Mouse (Mus musculus): ENCODE data around the gene Hmga1. TPM values are rescaled to one million over a fixed set of nuclear protein-coding genes. Genes with fewer than 3 reads are reported as not detected.

Gene Hmga1
- polyA plus RNA-seq, 1 experiment from 2014 or later = 406 TPM

DNA sequence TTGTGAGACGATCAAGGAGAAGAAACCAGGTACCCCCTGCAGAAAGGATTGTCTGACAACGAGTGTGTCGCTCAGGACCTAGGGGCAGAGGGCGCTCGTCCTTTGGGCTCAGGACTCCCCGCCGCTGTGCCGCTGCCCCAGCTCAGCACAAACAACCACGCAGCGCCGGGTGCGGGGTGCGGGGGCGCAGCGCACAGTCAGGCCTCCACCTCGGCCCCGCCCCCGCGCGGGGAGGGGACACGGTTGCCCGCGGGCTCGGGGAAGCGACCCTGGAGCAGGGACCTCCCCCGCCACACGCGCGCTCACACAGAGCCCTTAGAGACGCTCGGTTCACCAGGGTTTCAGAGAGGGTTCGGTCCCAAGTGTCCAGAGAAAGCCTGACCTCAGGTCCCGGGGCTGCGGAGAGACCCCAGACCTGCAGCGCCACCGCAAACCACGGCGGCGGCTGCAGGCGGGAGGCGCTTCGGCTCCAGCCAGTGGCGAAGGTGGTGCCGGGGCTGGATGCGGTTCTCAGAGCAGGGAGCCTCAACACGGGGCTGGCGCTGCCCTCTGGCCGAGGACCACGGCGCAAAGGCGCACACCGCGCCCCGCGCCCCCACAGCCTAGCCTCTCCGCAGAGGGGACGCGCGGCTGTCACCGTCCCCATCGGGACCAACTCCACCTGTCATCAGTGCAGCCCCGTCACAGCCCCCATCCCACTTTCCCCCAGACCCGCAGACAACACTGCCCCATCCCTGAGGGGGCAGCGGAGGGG is 44.3 kb upstream of the Hmga1 start:
- peak; percentile 96 for DNase-seq (ENCODE audit: low spot score, missing footprints)
- H3K27ac ChIP-seq (ENCODE audit: low read depth, low read length) = peak overlapping the region; percentile 31; the same call in 1 of the 2 replicates
- peaks cover 28% of the 10 kb centered on the region for H3K4me1 ChIP-seq (ENCODE audit: control insufficient read depth, insufficient read depth, low read length)
- H3K9ac ChIP-seq (ENCODE audit: low read length) = peak overlapping the region; percentile 73
- ATAC-seq (ENCODE audit: low FRiP score) = peak; percentile 45
- H3K4me2 ChIP-seq = peak overlapping the region; percentile 99
- H3K36me3 ChIP-seq (ENCODE audit: control insufficient read depth, insufficient read depth, low read length) = no peaks in the 10 kb centered on the region
- peak overlapping the region; percentile 66 for H3K4me3 ChIP-seq (ENCODE audit: low read depth, low read length)
- peaks cover 45% of the 10 kb centered on the region for H3K27me3 ChIP-seq (ENCODE audit: control insufficient read depth, insufficient read depth, low read length)
- no peaks in the 10 kb centered on the region for H3K9me3 ChIP-seq (ENCODE audit: control insufficient read depth, low read length)
- WGBS = 1% methylated on average over 62 of the region's 64 CpGs

- no peak for DNase-seq (ENCODE audit: low spot score, missing footprints)
- under 1% methylated on average over 47 of the region's 78 CpGs for WGBS
- H3K4me3 ChIP-seq (ENCODE audit: low read depth, low read length) = peak overlapping the region; percentile 66
- H3K9me3 ChIP-seq (ENCODE audit: control insufficient read depth, low read length) = no peaks in the 10 kb centered on the region
- H3K9ac ChIP-seq (ENCODE audit: low read length) = peak overlapping the region; percentile 73
- ATAC-seq (ENCODE audit: low FRiP score) = peak; percentile 36
- H3K27ac ChIP-seq (ENCODE audit: low read depth, low read length) = peak overlapping the region; percentile 31; the same call in 1 of the 2 replicates
- peak overlapping the region; percentile 99 for H3K4me2 ChIP-seq
- H3K36me3 ChIP-seq (ENCODE audit: control insufficient read depth, insufficient read depth, low read length) = no peaks in the 10 kb centered on the region
- H3K4me1 ChIP-seq (ENCODE audit: control insufficient read depth, insufficient read depth, low read length) = peaks cover 30% of the 10 kb centered on the region
- peaks cover 45% of the 10 kb centered on the region for H3K27me3 ChIP-seq (ENCODE audit: control insufficient read depth, insufficient read depth, low read length)
These were observed 43.6 kb upstream of the Hmga1 start for GRCm38 (mm10) chr17:27512619-27513161.

DNA sequence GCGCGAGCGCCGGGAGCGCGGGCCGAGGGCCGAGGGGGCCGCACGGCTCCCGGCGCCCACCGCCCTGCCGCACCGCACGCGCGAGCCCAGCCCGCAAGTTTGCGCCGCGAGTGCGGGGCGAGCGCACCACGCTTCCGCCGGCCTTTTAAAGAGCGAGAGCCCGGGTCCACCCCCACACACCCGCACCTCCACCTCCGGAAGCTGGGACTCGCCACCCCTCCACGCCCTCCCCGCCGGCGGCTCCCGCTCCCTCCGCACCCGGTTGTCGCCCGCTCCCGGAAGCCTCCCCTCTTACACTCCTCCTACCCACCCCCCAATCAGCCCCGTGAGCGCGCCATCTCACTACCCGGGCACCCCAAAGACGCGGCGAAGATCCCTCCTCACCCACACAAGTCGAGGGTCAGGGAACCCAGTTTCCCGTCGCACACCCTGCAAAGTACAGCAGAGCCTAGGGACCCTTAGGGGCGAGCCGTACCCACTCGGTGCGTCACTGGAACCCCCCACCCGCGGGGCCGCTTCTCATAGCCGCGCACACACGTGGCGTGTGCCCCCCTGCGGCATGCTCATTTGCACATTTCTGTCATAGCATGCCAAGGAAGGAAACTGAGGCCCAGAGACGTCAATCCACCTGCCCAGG is 42.9 kb upstream of the Hmga1 start:
- H3K27ac ChIP-seq (ENCODE audit: low read depth, low read length) = no peak overlapping the region
- no peaks in the 10 kb centered on the region for H3K36me3 ChIP-seq (ENCODE audit: control insufficient read depth, insufficient read depth, low read length)
- ATAC-seq (ENCODE audit: low FRiP score) (0 out of 2 replicates have a peak, but pooled peaks have one; percentile 6), DNase-seq (ENCODE audit: low spot score, missing footprints) (peak; percentile 90)
- peaks cover 45% of the 10 kb centered on the region for H3K27me3 ChIP-seq (ENCODE audit: control insufficient read depth, insufficient read depth, low read length)
- 2% methylated on average over 36 of the region's 66 CpGs for WGBS
- peak overlapping the region; percentile 99 for H3K4me2 ChIP-seq
- peak overlapping the region; percentile 66 for H3K4me3 ChIP-seq (ENCODE audit: low read depth, low read length)
- no peaks in the 10 kb centered on the region for H3K9me3 ChIP-seq (ENCODE audit: control insufficient read depth, low read length)
- peaks cover 25% of the 10 kb centered on the region for H3K4me1 ChIP-seq (ENCODE audit: control insufficient read depth, insufficient read depth, low read length)
- H3K9ac ChIP-seq (ENCODE audit: low read length) = peak overlapping the region; percentile 73

- Histone ChIP-seq H3K4me3 (ENCODE audit: low read depth, low read length) (peak overlapping the region; percentile 66), H3K9ac (ENCODE audit: low read length) (no peak overlapping the region; the same call in 1 of the 2 replicates), H3K4me1 (ENCODE audit: control insufficient read depth, insufficient read depth, low read length) (peaks cover 27% of the 10 kb centered on the region), H3K27ac (ENCODE audit: low read depth, low read length) (no peak overlapping the region), H3K36me3 (ENCODE audit: control insufficient read depth, insufficient read depth, low read length) (no peaks in the 10 kb centered on the region), H3K9me3 (ENCODE audit: control insufficient read depth, low read length) (no peaks in the 10 kb centered on the region), H3K27me3 (ENCODE audit: control insufficient read depth, insufficient read depth, low read length) (peaks cover 45% of the 10 kb centered on the region), H3K4me2 (peak overlapping the region; percentile 99)
- DNase-seq (ENCODE audit: low spot score, missing footprints) (peak; percentile 91), ATAC-seq (ENCODE audit: low FRiP score) (no peak)
- 31% methylated on average over 27 of the region's 27 CpGs for WGBS
These were observed 42.2 kb upstream of the Hmga1 start for GRCm38 (mm10) chr17:27513916-27514762.

GRCm38 (mm10) chr17:27518296-27518695 is 38.0 kb upstream of the Hmga1 start:
- ATAC-seq (ENCODE audit: low FRiP score) (peak; percentile 14; the same call in 1 of the 2 replicates), DNase-seq (ENCODE audit: low spot score, missing footprints) (no peak)
- H3K36me3 ChIP-seq (ENCODE audit: control insufficient read depth, insufficient read depth, low read length) = no peaks in the 10 kb centered on the region
- no peak overlapping the region for H3K4me3 ChIP-seq (ENCODE audit: low read depth, low read length)
- no peak overlapping the region for H3K4me2 ChIP-seq
- no peak overlapping the region for H3K9ac ChIP-seq (ENCODE audit: low read length)
- WGBS = 11% methylated on average over 9 of the region's 9 CpGs
- no peaks in the 10 kb centered on the region for H3K9me3 ChIP-seq (ENCODE audit: control insufficient read depth, low read length)
- H3K27ac ChIP-seq (ENCODE audit: low read depth, low read length) = peak overlapping the region; percentile 82
- H3K27me3 ChIP-seq (ENCODE audit: control insufficient read depth, insufficient read depth, low read length) = peaks cover 32% of the 10 kb centered on the region
- peaks cover 30% of the 10 kb centered on the region for H3K4me1 ChIP-seq (ENCODE audit: control insufficient read depth, insufficient read depth, low read length)

GRCm38 (mm10) chr17:27518700-27519595 is 37.3 kb upstream of the Hmga1 start:
- Histone ChIP-seq H3K27me3 (ENCODE audit: control insufficient read depth, insufficient read depth, low read length) (peaks cover 26% of the 10 kb centered on the region), H3K4me2 (no peak overlapping the region), H3K36me3 (ENCODE audit: control insufficient read depth, insufficient read depth, low read length) (no peaks in the 10 kb centered on the region), H3K4me3 (ENCODE audit: low read depth, low read length) (no peak overlapping the region), H3K27ac (ENCODE audit: low read depth, low read length) (peak overlapping the region; percentile 82), H3K9me3 (ENCODE audit: control insufficient read depth, low read length) (no peaks in the 10 kb centered on the region), H3K9ac (ENCODE audit: low read length) (peak overlapping the region; percentile 45; the same call in 1 of the 2 replicates), H3K4me1 (ENCODE audit: control insufficient read depth, insufficient read depth, low read length) (peaks cover 23% of the 10 kb centered on the region)
- 19% methylated on average over 15 of the region's 15 CpGs for WGBS
- peak; percentile 60 for ATAC-seq (ENCODE audit: low FRiP score)
- peak; percentile 94 for DNase-seq (ENCODE audit: low spot score, missing footprints)

- Histone ChIP-seq H3K4me2 (peak overlapping the region; percentile 21; the same call in 1 of the 2 replicates), H3K4me3 (ENCODE audit: low read depth, low read length) (no peak overlapping the region), H3K4me1 (ENCODE audit: control insufficient read depth, insufficient read depth, low read length) (peaks cover 22% of the 10 kb centered on the region), H3K9ac (ENCODE audit: low read length) (no peak overlapping the region), H3K9me3 (ENCODE audit: control insufficient read depth, low read length) (no peaks in the 10 kb centered on the region), H3K27me3 (ENCODE audit: control insufficient read depth, insufficient read depth, low read length) (peaks cover 14% of the 10 kb centered on the region), H3K27ac (ENCODE audit: low read depth, low read length) (no peak overlapping the region), H3K36me3 (ENCODE audit: control insufficient read depth, insufficient read depth, low read length) (no peaks in the 10 kb centered on the region)
- DNase-seq (ENCODE audit: low spot score, missing footprints) = peak; percentile 99
- 0 out of 2 replicates have a peak, but pooled peaks have one; percentile 36 for ATAC-seq (ENCODE audit: low FRiP score)
- under 1% methylated on average over 27 of the region's 27 CpGs for WGBS
These were observed 35.7 kb upstream of the Hmga1 start for GRCm38 (mm10) chr17:27520557-27520956.

DNA sequence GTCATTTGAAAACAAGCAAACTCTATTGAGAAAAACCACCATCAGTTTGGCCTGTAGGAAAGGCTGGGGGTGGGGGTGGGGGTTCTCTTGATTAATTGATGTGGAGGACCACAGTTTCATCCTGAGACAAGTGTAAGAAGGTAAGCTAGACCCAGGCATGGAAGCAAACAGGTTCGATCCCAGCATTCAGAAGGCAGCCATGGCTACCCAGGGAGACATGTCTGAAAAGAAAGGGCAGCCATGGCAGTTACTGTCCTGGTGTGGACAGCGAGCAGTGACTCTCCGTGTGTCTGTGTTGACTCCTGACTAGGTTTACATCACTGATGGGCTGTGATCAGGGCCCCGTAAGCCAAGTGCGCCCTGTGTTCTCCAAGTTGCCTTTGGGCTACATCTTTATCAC is 35.0 kb upstream of the Hmga1 start, which contains the start of gene Grm4:
Gene Grm4 (minus strand): TSS at position 101 of the 400 bp plus-strand sequence.
- H3K27me3 ChIP-seq (ENCODE audit: control insufficient read depth, insufficient read depth, low read length) = peaks cover 14% of the 10 kb centered on the region
- no peaks in the 10 kb centered on the region for H3K9me3 ChIP-seq (ENCODE audit: control insufficient read depth, low read length)
- DNase-seq (ENCODE audit: low spot score, missing footprints) (no peak), ATAC-seq (ENCODE audit: low FRiP score) (no peak)
- no peak within 1 kb of the TSS for H3K9ac ChIP-seq (ENCODE audit: low read length)
- H3K4me1 ChIP-seq (ENCODE audit: control insufficient read depth, insufficient read depth, low read length) = peaks cover 22% of the 10 kb centered on the region
- WGBS = 75% methylated on average over 5 of the region's 5 CpGs
- H3K27ac ChIP-seq (ENCODE audit: low read depth, low read length) = no peak within 1 kb of the TSS
- H3K4me2 ChIP-seq = peak within 1 kb of the TSS; percentile 21; the same call in 1 of the 2 replicates
- H3K36me3 ChIP-seq (ENCODE audit: control insufficient read depth, insufficient read depth, low read length) = no peaks in the 10 kb centered on the region
- H3K4me3 ChIP-seq (ENCODE audit: low read depth, low read length) = no peak within 1 kb of the TSS

Measured in midbrain, embryonic 11.5 days (tissue).